Mouse (Mus musculus): ENCODE data around the gene 9630041A04Rik. TPM values are rescaled to one million over a fixed set of nuclear protein-coding genes. Genes with fewer than 3 reads are reported as not detected.
A peak's percentile ranks its signal among the peaks of the same experiment; 100 is the strongest.

Gene 9630041A04Rik
- polyA plus RNA-seq, 1 experiment from 2014 or later: not detected

- Histone ChIP-seq H3K27ac (no peak overlapping the region), H3K4me2 (ENCODE audit: low read length) (no peak overlapping the region), H3K4me3 (replicated peaks; ENCODE audit: low read depth, low read length) (no peak overlapping the region), H3K27me3 (ENCODE audit: insufficient read depth, low read length) (no peaks in the 10 kb centered on the region), H3K9me3 (replicated peaks; ENCODE audit: low read length) (no peaks in the 10 kb centered on the region), H3K9ac (ENCODE audit: low read depth, low read length) (no peak overlapping the region), H3K4me1 (replicated peaks; ENCODE audit: insufficient read depth, low read length) (no peaks in the 10 kb centered on the region), H3K36me3 (ENCODE audit: insufficient read depth, low read length) (no peaks in the 10 kb centered on the region)
- 80% methylated on average over 4 of the region's 4 CpGs for WGBS
- TF ChIP-seq CTCF (IDR thresholded peaks at IDR 0.05; ENCODE audit: low read depth): no peak
- DNase-seq (ENCODE audit: low spot score) (no peak), ATAC-seq (replicated peaks; ENCODE audit: low FRiP score, low read depth) (no peak)
These were observed 47.9 kb downstream of the 9630041A04Rik start for GRCm38 (mm10) chr9:101909491-101909890.

GRCm38 (mm10) chr9:101911176-101911866 lies 49.7 kb downstream of the 9630041A04Rik start:
- WGBS: 59% methylated on average over 9 of the region's 9 CpGs
- Histone ChIP-seq H3K4me1 (replicated peaks; ENCODE audit: insufficient read depth, low read length) (no peaks in the 10 kb centered on the region), H3K27me3 (ENCODE audit: insufficient read depth, low read length) (no peaks in the 10 kb centered on the region), H3K4me2 (ENCODE audit: low read length) (no peak overlapping the region), H3K9me3 (replicated peaks; ENCODE audit: low read length) (no peaks in the 10 kb centered on the region), H3K9ac (ENCODE audit: low read depth, low read length) (no peak overlapping the region), H3K27ac (no peak overlapping the region), H3K36me3 (ENCODE audit: insufficient read depth, low read length) (no peaks in the 10 kb centered on the region), H3K4me3 (replicated peaks; ENCODE audit: low read depth, low read length) (no peak overlapping the region)
- TF ChIP-seq CTCF (IDR thresholded peaks at IDR 0.05; ENCODE audit: low read depth): no peak
- DNase-seq (ENCODE audit: low spot score) (peak; percentile 9), ATAC-seq (replicated peaks; ENCODE audit: low FRiP score, low read depth) (no peak)

- Histone ChIP-seq H3K27ac (no peak overlapping the region), H3K4me3 (replicated peaks; ENCODE audit: low read depth, low read length) (no peak overlapping the region), H3K36me3 (ENCODE audit: insufficient read depth, low read length) (no peaks in the 10 kb centered on the region), H3K4me1 (replicated peaks; ENCODE audit: insufficient read depth, low read length) (no peaks in the 10 kb centered on the region), H3K27me3 (ENCODE audit: insufficient read depth, low read length) (no peaks in the 10 kb centered on the region), H3K4me2 (ENCODE audit: low read length) (no peak overlapping the region), H3K9ac (ENCODE audit: low read depth, low read length) (no peak overlapping the region), H3K9me3 (replicated peaks; ENCODE audit: low read length) (no peaks in the 10 kb centered on the region)
- ATAC-seq (replicated peaks; ENCODE audit: low FRiP score, low read depth): no peak
- whole genome bisulfite sequencing: 94% methylated on average over 2 of the region's 2 CpGs
- no peak for TF ChIP-seq CTCF (IDR thresholded peaks at IDR 0.05; ENCODE audit: low read depth)
- no peak for DNase-seq (ENCODE audit: low spot score)
These were observed 53.4 kb downstream of the 9630041A04Rik start for GRCm38 (mm10) chr9:101915082-101915481.

GRCm38 (mm10) chr9:101918771-101919170 lies 57.1 kb downstream of the 9630041A04Rik start:
- no peaks in the 10 kb centered on the region for H3K27me3 ChIP-seq (ENCODE audit: insufficient read depth, low read length)
- WGBS: 82% methylated on average over 4 of the region's 4 CpGs
- H3K36me3 ChIP-seq (ENCODE audit: insufficient read depth, low read length): no peaks in the 10 kb centered on the region
- ATAC-seq (replicated peaks; ENCODE audit: low FRiP score, low read depth) (no peak), DNase-seq (ENCODE audit: low spot score) (no peak)
- H3K4me1 ChIP-seq (replicated peaks; ENCODE audit: insufficient read depth, low read length): no peaks in the 10 kb centered on the region
- no peak overlapping the region for H3K4me3 ChIP-seq (replicated peaks; ENCODE audit: low read depth, low read length)
- no peaks in the 10 kb centered on the region for H3K9me3 ChIP-seq (replicated peaks; ENCODE audit: low read length)
- no peak overlapping the region for H3K27ac ChIP-seq
- no peak overlapping the region for H3K4me2 ChIP-seq (ENCODE audit: low read length)
- no peak overlapping the region for H3K9ac ChIP-seq (ENCODE audit: low read depth, low read length)
- no peak for TF ChIP-seq CTCF (IDR thresholded peaks at IDR 0.05; ENCODE audit: low read depth)

- no peaks in the 10 kb centered on the region for H3K36me3 ChIP-seq (ENCODE audit: insufficient read depth, low read length)
- no peaks in the 10 kb centered on the region for H3K4me1 ChIP-seq (replicated peaks; ENCODE audit: insufficient read depth, low read length)
- no peaks in the 10 kb centered on the region for H3K27me3 ChIP-seq (ENCODE audit: insufficient read depth, low read length)
- ATAC-seq (replicated peaks; ENCODE audit: low FRiP score, low read depth) (no peak), DNase-seq (ENCODE audit: low spot score) (no peak)
- H3K4me3 ChIP-seq (replicated peaks; ENCODE audit: low read depth, low read length): no peak overlapping the region
- WGBS: 86% methylated on average over 5 of the region's 5 CpGs
- no peak overlapping the region for H3K27ac ChIP-seq
- no peak overlapping the region for H3K9ac ChIP-seq (ENCODE audit: low read depth, low read length)
- TF ChIP-seq CTCF (IDR thresholded peaks at IDR 0.05; ENCODE audit: low read depth): no peak
- H3K4me2 ChIP-seq (ENCODE audit: low read length): no peak overlapping the region
- no peaks in the 10 kb centered on the region for H3K9me3 ChIP-seq (replicated peaks; ENCODE audit: low read length)
These were observed 57.7 kb downstream of the 9630041A04Rik start for GRCm38 (mm10) chr9:101919324-101919723.

GRCm38 (mm10) chr9:101922846-101923245 lies 61.2 kb downstream of the 9630041A04Rik start:
- Histone ChIP-seq H3K27me3 (ENCODE audit: insufficient read depth, low read length) (no peaks in the 10 kb centered on the region), H3K36me3 (ENCODE audit: insufficient read depth, low read length) (no peaks in the 10 kb centered on the region), H3K4me1 (replicated peaks; ENCODE audit: insufficient read depth, low read length) (no peaks in the 10 kb centered on the region), H3K4me3 (replicated peaks; ENCODE audit: low read depth, low read length) (no peak overlapping the region), H3K4me2 (ENCODE audit: low read length) (no peak overlapping the region), H3K27ac (no peak overlapping the region), H3K9me3 (replicated peaks; ENCODE audit: low read length) (no peaks in the 10 kb centered on the region), H3K9ac (ENCODE audit: low read depth, low read length) (no peak overlapping the region)
- ATAC-seq (replicated peaks; ENCODE audit: low FRiP score, low read depth): no peak
- WGBS: 69% methylated on average over 4 of the region's 4 CpGs
- no peak for TF ChIP-seq CTCF (IDR thresholded peaks at IDR 0.05; ENCODE audit: low read depth)
- DNase-seq (ENCODE audit: low spot score): peak; percentile 5

GRCm38 (mm10) chr9:101924829-101925228 lies 63.2 kb downstream of the 9630041A04Rik start:
- whole genome bisulfite sequencing: 51% methylated on average over 4 of the region's 4 CpGs
- DNase-seq (ENCODE audit: low spot score): no peak
- ATAC-seq (replicated peaks; ENCODE audit: low FRiP score, low read depth): no peak

More at GRCm38 (mm10) chr9:101924829-101925228, 63.2 kb downstream of the 9630041A04Rik start:
- no peaks in the 10 kb centered on the region for H3K27me3 ChIP-seq (ENCODE audit: insufficient read depth, low read length)
- no peaks in the 10 kb centered on the region for H3K4me1 ChIP-seq (replicated peaks; ENCODE audit: insufficient read depth, low read length)
- no peak overlapping the region for H3K9ac ChIP-seq (ENCODE audit: low read depth, low read length)
- H3K4me3 ChIP-seq (replicated peaks; ENCODE audit: low read depth, low read length): no peak overlapping the region
- no peak overlapping the region for H3K4me2 ChIP-seq (ENCODE audit: low read length)
- no peaks in the 10 kb centered on the region for H3K36me3 ChIP-seq (ENCODE audit: insufficient read depth, low read length)
- no peak overlapping the region for H3K27ac ChIP-seq
- H3K9me3 ChIP-seq (replicated peaks; ENCODE audit: low read length): no peaks in the 10 kb centered on the region
- TF ChIP-seq CTCF (IDR thresholded peaks at IDR 0.05; ENCODE audit: low read depth): no peak

Data from kidney, postnatal 0 days (tissue).